Mouse (Mus musculus) kidney, postnatal 25 days (tissue): ENCODE measurements around the gene Usp25.

ENCODE experiments used
- DNase-seq, 2 experiments: peaks; one replicate each; pipeline ENCODE4 v3.0.0; 2021; ENCODE audit warnings: mixed read lengths in 2 of 2

Usp25 gene

GRCm38 (mm10) chr16:77034751-77035150 is 21.2 kb downstream of the Usp25 start:
- DNase-seq = no peak

- DNase-seq = no peak
Measured at GRCm38 (mm10) chr16:77041573-77041972, 28.1 kb downstream of the Usp25 start.

- no peak for DNase-seq
Measured at GRCm38 (mm10) chr16:77043499-77043898, 30.0 kb downstream of the Usp25 start.

GRCm38 (mm10) chr16:77054184-77054583 is 40.7 kb downstream of the Usp25 start:
- no peak for DNase-seq

GRCm38 (mm10) chr16:77055519-77056159 is 42.1 kb downstream of the Usp25 start:
- no peak for DNase-seq

GRCm38 (mm10) chr16:77056160-77056520 is 42.6 kb downstream of the Usp25 start:
- DNase-seq = no peak

- DNase-seq = no peak
Measured at GRCm38 (mm10) chr16:77058567-77058966, 45.1 kb downstream of the Usp25 start.

- DNase-seq = peak in 1 of 2 experiments; percentile 56
Measured at GRCm38 (mm10) chr16:77060166-77060565, 46.7 kb downstream of the Usp25 start.

GRCm38 (mm10) chr16:77063916-77064315 is 50.4 kb downstream of the Usp25 start:
- no peak for DNase-seq

GRCm38 (mm10) chr16:77076954-77077735 is 63.6 kb downstream of the Usp25 start:
- DNase-seq = no peak

- DNase-seq = no peak
Measured at GRCm38 (mm10) chr16:77077736-77078005, 64.2 kb downstream of the Usp25 start.

- no peak for DNase-seq
Measured at GRCm38 (mm10) chr16:77084071-77084470, 70.6 kb downstream of the Usp25 start.

GRCm38 (mm10) chr16:77089806-77090205 is 76.3 kb downstream of the Usp25 start:
- DNase-seq = no peak

GRCm38 (mm10) chr16:77093526-77093925 is 80.0 kb downstream of the Usp25 start:
- DNase-seq = peak in 1 of 2 experiments; percentile 38

GRCm38 (mm10) chr16:77095017-77095551 is 81.6 kb downstream of the Usp25 start:
- no peak for DNase-seq

- peak; percentile 85 to 87 for DNase-seq
Measured at GRCm38 (mm10) chr16:77099018-77099869, 85.7 kb downstream of the Usp25 start.

GRCm38 (mm10) chr16:77103637-77104264 is 90.2 kb downstream of the Usp25 start:
- no peak for DNase-seq

GRCm38 (mm10) chr16:77111268-77111667 is 97.8 kb downstream of the Usp25 start:
- DNase-seq = no peak

- DNase-seq = no peak
Measured at GRCm38 (mm10) chr16:77125908-77126307, 112.4 kb downstream of the Usp25 start.

- DNase-seq = no peak
Measured at GRCm38 (mm10) chr16:77128683-77129082, 115.2 kb downstream of the Usp25 start.

- no peak for DNase-seq
Measured at GRCm38 (mm10) chr16:77133055-77133454, 119.5 kb downstream of the Usp25 start.

GRCm38 (mm10) chr16:77140651-77141050 is 127.1 kb downstream of the Usp25 start:
- DNase-seq = no peak

- no peak for DNase-seq
Measured at GRCm38 (mm10) chr16:77146801-77147200, 133.3 kb downstream of the Usp25 start.
